Mouse (Mus musculus) adrenal gland, adult (tissue): ENCODE results near the gene Lmo1.

Source experiments
- DNase-seq, 2 experiments: peaks; one replicate each; pipeline ENCODE4 v3.0.0; 2022 to 2023; ENCODE audit warnings: low spot score in 1 of 2; ENCODE audit not compliant: inconsistent age in 2 of 2

Gene Lmo1

GRCm38 (mm10) chr7:109175670-109176625 lies 941 bp upstream of the Lmo1 start:
- no peak for DNase-seq

DNA sequence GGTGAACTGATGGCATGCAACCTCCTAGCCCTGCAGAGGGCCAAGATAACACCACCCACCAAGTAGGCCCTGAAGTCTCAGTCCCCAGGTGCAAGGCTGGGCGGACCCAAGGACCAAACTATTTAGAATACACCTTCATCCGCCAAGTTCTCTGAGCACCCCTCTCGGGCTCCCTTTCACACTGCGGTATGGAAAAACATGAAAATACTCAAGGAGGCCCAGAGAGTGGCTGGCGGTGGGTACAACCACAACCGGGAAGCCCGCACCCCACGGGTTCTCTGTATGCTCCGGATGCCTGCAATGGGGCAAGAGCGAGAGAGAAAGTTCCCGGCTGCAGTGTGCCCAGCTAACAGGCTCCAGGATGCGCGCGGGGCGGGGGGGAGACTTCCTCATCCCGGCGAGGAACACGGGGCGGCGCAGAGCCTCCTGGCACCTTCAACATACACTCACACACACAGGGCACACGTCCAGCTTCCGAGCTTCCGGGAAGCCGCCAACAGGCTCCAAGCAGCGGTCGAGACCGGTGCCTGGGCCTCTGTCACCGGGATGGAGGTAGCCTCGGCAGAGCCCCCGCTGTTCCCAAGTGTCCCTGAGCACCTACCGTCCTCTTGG lies 564 bp downstream of the Lmo1 start:
- peak; percentile 20 to 67 for DNase-seq

DNA sequence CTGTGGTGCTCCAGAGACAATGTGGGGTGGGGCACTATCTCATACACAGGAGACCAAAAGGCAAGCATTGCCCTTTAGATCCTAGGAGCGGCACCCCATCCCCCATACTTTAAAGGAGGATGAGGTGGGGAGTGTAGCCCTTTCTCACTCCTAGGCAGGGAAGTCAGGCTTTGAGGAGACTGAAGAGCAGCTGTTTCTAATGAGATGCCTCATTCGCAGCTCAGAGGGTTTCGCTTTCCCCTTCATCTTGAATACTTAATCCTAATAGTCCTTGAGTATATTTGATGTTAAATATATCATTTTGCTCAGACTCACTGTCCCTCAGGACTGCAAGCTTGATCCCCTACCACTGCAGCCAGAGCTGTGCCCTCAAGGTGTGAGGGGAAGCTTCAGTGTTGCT lies 3.1 kb downstream of the Lmo1 start:
- no peak for DNase-seq

DNA sequence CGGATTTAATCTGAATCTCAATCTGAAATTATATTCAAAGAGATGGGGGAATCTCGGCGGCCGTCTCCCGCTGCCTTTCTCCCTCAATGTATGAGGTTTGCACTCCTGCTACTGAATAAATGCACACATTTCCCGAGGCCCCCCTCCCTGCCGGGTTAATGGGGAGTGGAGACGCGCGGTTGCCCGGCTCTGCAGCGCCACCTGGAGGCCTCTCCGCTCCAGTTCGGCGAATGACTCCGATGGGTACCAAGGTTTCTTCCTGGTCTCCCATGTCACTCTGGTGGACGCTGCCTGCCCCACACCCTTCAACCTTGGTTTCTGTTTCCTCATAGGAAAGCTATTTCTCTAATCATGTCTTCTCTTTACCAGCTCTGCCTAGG lies 4.6 kb downstream of the Lmo1 start:
- peak; percentile 83 to 96 for DNase-seq

DNA sequence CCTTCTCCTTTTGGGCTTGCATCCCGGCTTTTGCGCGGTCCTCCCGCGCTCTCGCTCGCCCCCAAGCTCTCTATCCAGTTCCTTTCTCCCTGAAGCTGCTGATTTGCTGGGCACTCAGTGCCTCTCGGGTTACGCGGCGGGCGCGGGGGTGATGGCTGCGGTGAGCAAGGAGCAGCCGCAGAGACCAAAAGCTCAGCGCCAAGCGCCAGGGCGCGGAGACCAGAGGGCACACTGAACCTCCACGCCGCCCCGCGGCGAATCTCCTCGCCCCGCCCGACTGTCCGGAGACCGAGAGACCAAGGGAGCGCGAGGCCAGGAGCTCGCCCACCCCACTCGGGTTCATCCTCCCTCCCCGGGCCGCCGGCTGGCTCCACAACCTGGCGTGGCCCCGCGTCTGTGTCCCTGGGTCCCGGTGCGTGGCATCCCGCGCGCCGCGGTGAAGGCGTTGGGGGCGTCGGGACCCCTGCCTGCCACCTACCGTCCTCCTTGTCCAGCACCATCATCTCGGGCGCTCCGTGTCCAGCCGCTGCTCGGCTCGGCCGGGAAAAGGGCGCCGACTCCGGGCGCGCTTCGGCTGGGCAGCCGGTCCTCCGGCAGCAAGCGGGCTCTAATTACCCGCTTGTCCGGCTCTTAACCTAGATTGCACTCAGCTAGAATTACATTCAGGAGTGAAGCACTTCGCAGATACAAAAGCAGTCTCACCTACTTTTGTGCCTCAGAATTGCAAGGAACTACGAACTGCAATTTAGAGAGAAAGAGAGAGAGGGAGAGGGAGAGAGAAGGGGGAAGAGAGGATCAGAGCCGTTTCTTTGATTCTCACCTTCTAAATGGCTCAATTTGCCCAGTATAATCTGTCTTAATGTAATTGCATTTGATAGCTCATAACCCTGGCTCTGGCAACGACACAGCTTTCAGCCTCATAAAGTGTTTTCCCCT lies 5.2 kb downstream of the Lmo1 start:
- peak; percentile 36 to 75 for DNase-seq

GRCm38 (mm10) chr7:109168716-109169115 lies 6.3 kb downstream of the Lmo1 start:
- no peak for DNase-seq

DNA sequence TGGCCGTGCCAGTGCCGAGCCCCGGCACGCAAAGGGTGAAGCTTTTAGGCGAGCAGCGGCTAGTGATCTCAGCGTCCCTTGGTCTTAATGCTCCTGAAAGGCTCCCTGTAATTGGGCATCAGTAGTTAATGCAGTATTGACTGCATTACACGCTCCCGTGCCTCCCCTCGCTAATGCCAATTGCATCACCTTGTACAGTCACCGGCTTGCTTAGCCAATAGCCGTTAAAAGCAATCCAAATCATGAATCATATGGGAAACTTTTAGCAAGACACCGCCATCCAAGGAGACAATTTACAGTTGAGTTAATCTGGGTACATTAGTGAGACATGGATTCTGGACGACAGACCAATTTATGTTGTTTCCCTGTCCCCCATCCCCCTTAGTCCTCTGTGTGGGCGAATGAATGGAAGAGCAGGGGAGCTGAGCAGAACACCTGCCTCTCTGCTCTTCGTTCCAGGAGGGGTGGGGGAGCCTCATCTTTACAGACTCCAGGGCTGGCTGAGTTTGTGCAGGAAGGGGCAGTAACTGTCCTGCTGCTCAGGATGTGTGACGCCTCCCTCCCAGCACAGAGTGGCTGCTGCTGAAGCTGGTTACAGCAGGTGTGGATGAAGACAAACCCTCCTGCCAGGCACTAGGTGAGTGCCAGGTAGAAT lies 8.9 kb downstream of the Lmo1 start:
- peak in 1 of 2 experiments; percentile 67 for DNase-seq

DNA sequence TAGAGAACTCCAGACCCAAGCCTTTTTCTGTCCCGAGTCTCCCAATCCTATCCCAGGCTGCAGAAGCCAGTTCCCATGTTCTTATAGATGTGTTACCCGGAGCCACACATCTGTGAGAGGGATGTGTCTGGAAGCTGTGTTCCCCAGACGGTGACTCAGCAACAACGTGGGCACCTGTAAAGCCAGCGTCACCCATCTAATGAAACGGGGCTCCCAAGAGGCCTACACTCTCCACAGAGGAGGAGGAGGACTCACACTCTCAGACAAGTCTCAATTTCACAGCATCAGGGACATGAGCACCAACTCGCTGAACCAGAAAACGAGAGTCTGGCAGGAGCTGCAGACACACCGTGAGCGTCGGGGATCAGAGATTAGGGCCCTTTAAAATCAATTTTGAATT lies 20.7 kb downstream of the Lmo1 start:
- DNase-seq, result no peak

DNA sequence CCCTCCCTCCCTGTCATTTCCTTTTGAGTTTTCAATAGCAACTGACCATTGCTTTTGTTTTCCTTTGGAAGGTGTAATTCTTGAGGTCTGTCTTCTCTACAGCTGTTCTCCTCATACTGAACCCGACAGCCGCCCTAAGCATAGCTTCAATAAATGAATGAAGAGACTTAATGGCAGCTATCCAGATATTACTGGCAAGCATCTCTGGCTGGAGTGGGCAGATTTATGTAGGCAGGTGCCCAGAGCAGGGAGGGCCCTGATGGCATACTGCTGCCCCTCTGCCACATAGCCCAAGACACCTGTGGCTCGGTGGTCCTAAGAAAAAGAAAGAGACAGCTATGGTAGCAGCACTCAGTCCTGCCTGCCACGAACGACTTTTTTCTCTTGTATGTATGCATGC lies 21.5 kb downstream of the Lmo1 start:
- no peak for DNase-seq

DNA sequence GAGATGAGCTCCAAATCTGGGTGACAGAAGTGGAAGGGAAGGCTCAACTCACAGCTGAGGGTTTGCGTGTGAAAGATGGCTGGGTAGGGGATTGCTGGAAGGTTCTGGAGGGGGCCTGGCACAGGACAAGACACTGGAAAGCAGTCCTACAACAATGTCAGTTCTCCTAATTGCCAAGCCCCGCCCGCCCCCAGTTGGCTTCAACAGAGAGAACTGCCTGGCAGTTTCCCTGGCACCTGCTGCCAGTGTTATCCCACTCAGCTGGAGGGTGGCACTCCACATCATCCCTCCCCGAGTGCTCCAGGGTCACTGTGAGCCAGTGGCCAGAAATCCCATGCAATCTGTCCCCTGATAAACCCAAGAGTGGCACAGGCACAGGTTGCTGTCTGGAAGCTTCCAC lies 23.9 kb downstream of the Lmo1 start:
- DNase-seq, result no peak

DNA sequence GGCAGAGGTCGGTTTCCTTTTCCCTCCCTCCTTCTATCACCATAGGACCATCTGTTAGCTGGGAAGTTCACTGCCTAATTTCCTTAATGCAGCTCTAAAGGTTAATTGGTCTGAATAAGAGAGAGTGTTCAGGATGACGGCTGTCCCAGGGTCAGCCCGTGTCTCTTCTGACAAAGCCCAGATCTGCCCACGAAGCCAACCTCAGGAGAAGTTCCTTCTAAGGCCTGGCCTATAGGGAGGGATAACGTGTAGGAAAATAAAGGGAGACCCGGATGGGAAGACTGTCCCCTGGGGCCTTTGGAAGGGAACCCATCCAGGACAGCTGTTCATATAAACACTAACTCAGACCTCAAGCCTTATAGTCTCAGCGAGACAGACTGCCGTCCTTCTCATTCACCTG lies 29.8 kb downstream of the Lmo1 start:
- DNase-seq, result no peak

DNA sequence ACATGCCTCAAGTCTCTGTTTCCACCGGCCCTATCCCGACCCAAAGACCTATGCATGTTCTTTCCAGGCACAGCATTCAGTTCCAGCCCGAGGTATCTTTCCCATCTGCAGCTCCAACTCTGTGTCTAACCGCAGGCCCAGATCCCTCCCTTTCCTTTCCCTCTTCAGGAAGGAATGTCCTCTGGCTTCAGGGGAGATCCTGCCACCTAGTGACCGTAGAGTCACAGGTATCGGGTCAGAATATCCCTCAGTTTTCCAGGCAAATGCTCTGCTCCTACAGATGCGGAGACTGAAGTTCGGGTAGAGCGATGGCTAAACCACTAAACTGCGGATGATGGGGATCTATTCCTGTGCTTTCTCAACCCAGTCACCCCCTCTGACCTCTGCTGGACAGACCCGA lies 30.3 kb downstream of the Lmo1 start:
- no peak for DNase-seq

GRCm38 (mm10) chr7:109142564-109142963 lies 32.4 kb downstream of the Lmo1 start:
- DNase-seq, result peak; percentile 61 to 92

DNA sequence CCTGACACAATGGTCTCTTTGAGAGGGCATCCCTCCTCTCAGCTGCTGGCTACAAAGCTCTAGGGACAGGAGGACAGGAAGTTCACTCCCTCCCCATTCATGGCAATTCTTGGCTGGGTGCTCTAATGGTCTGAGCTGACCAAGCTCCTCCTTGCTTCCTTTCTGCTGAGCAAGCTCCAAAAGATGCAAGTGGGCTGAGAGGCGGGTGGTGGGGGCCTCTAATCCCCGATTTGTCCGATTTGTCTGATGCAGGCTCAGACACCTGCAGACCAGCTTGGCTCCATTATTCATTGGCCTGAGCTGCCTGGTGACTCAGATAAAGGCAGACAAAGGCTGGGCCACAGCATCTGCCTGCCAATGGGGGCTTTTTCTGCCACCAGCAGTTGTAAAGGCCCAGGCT lies 33.3 kb downstream of the Lmo1 start:
- DNase-seq, result peak in 1 of 2 experiments; percentile 72

DNA sequence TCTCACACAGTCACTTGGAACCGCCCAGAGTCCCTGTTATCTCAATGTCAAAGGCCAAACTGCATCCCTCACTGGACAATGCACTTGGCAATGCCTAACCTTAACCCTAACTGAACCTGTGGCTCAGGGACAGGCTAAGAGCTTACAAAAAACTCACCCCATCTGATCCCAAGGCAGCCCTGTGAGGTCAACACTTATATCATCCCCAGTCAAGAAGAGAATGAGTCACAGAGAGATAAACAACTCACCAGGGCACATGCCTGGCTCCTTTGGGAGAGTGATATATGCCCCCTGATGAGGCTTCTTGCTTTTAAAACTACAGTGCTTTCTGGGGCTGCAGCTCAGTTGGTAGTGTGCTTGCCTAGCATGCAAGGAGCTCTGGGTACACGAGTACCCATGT lies 34.0 kb downstream of the Lmo1 start:
- DNase-seq, result peak; percentile 59 to 86

GRCm38 (mm10) chr7:109139405-109139804 lies 35.6 kb downstream of the Lmo1 start:
- DNase-seq, result peak; percentile 86 to 96

GRCm38 (mm10) chr7:109137441-109137840 lies 37.6 kb downstream of the Lmo1 start:
- DNase-seq, result no peak

DNA sequence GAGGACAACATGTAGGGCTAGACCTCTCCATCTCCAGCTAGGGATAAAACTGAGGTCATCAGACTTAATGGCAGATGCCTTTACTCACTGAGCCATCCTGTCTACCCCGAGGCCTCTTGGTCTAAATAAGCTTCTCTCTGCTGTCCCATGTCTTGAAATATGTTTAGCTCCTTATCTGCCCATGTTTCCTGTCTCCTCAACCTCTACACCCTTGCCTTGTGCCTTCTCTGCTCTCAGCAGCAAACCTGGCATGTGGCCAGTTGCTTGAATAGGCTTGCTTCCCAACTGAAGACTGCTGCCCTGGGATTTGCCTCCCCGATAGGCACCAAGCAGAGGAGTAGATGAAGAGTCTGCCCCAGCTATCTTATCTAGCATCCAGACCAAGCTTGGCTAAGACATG lies 43.4 kb downstream of the Lmo1 start:
- no peak for DNase-seq

DNA sequence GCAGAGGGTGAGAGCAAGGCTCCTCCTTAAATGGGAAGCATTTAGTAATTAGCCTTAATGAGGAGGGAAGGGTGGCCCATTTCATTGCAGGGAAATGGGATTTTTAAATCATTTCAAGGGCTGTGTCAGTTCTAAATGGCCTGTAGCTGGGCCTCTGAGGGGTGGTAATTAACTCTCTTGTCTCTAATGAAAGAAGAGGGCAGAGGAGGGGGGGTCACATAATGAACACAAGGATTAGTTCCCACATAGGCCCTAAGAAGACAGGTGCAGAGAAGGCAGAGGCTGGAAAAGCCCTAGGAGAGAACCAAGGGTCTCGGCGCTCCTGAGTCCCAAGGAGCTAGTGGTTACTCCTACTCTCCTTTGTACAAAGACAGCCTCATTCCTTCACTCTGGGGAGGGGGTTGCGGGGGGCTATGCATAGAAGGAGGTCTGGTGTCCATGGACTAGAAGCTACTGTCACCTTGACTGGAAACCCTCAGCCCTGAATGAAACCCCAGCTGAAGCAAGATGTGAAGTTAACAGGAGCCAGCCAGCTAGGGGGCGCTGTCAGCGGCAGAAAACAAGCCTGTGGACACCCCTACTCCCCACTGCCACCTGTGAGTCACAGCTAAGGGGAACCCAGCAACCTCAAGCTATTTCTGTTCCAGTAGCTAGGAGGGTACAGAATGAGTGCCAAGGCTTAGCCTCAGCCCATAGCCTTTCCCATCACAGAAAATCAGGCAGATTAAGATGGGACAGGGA lies 44.9 kb downstream of the Lmo1 start:
- DNase-seq, result no peak

GRCm38 (mm10) chr7:109129442-109129841 lies 45.6 kb downstream of the Lmo1 start:
- DNase-seq, result peak; percentile 29 to 69
